Mouse (Mus musculus): ENCODE results near the gene Siah2.

Gene Siah2

DNA sequence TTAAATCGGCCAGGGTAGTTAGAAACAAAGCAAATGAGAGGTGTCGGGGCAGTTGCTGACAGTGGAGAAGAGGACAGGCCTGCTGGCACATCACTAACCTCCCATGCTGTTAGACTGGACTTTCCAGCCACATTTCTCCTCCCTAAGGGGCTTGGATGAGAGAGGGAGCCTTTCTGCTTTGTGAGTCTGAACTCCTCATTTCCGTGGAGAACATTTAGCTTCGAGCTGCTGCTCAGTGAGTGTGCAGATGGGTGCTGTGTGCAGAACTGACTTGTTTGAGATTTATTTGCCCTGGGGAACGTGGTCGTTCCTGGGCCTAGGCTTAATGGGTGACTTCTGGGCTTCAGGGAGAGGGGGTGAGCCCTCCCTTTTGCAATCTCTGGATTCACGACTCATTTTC is 3.3 kb upstream of the Siah2 start:
- no peak for DNase-seq (ENCODE audit: low read depth in 2 of 2, low spot score in 2 of 2)

DNA sequence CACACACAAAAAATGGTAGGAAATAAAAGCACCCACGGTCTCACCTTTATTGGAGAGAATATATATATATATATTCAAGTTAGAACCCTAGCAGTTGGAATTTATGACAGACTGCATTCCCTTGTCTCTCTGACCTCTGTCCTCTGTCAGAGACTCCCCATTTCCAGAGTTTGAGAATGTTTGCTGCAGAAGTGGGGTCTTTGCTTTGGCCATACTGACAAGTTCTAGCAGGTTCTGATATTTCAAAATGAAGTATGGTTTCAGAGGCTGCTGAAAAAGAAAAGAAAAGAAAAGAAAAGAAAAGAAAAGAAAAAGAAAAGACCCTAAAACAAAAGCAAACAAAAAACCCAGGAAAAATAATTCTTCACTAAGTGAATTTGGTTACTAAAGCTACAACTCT is 2.8 kb upstream of the Siah2 start:
- DNase-seq (ENCODE audit: low read depth in 2 of 2, low spot score in 2 of 2), result no peak

DNA sequence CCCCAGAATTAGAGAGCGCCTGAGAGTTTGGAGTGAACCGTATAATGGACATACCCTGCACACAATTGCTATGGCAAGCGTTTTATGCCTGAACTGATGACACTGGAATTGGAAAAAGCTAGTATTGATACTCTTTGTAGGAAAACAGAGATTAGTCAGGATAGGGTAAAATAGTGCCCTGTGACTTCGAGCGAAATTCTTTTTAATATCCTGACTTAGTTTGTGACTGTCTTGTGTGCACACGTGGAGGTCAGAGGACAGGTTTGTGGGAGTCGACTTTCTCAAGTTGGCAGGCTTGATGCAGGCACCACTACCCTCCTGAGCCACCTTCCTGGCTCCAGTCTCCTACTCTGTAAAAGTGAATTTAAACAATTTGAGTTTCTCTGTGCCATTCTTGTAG is 1.1 kb upstream of the Siah2 start:
- DNase-seq (ENCODE audit: low read depth in 2 of 2, low spot score in 2 of 2), result no peak

DNA sequence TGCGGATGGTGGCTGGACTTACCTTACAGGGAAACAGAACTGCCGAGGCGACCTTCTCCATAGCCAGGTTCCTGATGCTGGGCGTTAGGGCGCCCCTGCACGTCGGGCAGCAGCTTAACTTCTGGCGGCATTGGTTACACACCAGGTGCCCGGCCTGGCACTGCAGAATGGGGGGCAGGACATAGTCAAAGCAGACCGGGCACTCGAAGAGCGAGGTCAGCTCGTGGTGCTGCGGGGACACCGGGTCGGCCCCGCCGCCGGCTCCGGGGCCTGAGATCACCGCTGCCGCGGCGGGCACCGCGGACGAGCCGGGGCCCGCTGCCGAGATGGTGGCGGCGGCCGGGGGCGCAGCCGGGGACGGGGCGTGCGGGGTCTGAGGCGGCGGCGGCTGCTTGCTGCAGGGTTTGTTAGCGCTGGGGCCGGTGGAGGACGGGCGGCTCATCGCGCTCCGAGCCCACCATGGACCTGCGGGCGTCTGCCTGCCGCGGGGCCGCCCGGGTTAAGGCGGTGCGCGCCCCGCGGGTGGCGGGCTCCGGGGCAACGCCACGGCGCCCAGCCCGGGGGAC is 743 bp downstream of the Siah2 start:
- peak; percentile 21 to 34 for DNase-seq (ENCODE audit: low read depth in 2 of 2, low spot score in 2 of 2)

DNA sequence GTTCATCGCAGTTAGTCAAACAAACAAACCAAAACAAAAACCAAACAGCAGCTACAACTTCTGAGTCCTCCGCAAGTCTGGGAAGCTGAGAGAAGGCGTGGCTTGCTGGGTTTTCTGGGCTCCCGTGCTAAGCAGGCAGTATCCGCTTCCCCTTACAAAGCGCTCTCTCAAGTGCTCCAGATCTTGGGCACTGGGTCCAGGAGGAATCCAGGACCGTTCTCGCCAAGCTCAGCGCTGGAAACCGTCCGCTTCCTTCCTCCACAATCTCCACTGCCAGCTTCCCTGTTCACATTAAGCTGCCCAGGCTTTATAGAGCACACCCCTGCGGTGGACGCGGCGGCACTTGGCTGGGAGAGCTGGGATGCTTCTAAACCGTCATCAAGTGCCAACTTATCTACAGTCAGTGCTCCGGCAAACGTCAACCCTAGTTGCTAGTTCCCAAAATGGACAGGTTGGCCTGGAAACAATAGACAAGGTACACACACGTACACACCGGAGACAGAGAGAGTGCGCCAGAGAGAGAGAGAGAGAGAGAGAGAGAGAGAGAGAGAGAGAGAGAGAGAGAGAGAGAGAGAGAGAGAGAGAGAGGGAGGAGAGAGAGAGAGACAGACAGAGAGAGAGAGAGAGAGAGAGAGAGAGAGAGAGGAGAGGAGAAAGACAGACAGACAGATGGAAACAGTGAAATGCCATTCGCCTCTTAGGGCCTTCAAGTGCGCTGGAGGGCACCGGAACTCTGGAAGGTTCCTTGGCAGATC is 1.4 kb downstream of the Siah2 start:
- DNase-seq (ENCODE audit: low read depth in 2 of 2, low spot score in 2 of 2), result peak; percentile 15 to 41

DNA sequence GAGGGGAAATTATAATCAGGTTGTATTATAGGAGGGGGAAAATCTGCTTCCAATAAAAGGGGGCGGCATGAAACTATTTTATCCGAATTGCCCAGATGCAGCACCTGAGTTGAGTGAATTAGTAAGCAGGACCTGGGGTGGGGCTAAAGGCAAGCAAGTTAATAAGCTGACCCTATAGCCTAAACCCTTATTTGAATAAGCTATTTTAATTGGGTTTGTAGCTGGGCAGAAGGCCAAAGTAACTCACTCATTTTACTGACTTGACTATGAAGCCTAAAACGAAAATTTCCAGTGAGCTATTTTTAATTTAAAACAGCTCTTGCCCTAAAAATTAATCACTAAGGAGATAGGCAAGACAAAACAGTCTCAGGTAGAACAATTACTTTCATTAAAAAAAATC is 2.5 kb downstream of the Siah2 start:
- DNase-seq (ENCODE audit: low read depth in 2 of 2, low spot score in 2 of 2), result no peak

DNA sequence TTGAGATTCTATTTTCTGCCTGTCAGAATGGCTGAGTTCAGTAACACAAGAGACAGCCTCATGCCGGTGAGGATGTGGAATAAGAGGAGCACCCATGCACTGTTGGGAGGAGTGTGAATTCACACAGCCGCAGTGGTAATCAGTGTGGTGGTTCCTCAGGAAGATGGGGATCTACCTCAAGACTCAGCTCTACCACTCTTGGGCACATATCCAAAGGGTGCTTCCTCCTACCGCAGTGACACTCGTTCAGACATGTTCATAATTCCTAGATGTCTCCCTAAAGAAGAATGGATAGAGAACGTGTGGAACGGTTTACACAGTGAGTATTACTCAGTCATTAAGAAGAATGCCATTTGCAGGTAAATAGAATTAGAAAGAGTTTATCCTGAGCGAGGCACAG is 3.1 kb downstream of the Siah2 start:
- no peak for DNase-seq (ENCODE audit: low read depth in 2 of 2, low spot score in 2 of 2)

DNA sequence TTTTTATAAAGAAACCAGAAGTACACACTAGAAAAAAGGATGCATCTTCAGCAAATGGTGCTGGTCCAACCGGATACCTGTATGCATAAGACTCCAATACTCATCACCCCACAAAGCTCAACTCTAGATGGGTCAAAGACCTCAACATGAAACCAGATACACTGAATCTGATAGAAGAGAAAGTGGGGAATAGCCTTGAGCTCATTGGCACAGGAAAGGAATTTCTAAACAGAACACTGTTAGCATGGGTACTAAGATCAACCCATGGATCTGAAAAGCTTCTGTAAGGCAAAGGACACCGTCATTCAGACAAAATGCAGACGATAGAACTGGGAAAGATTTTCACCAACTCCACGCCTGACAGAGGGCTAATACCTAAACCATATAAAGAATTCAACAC is 3.6 kb downstream of the Siah2 start:
- DNase-seq (ENCODE audit: low read depth in 2 of 2, low spot score in 2 of 2), result no peak

DNA sequence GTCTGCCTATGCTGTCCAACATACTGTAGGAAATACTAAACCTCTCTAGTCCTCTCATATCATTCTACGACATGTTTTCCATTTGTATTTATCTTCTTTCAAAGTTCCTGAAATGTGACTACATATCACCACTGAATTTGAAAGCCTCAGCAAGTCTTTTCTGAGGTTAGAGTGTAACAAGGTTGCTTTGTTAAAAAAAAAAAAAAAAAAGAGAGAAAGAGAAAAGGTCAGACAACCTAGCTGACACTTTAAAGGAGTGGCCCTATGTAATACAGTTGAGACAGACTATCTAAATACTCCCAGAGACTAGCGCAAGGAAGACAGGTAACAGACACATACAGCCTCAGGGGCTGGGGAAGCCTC is 5.3 kb downstream of the Siah2 start:
- no peak for DNase-seq (ENCODE audit: low read depth in 2 of 2, low spot score in 2 of 2)

DNA sequence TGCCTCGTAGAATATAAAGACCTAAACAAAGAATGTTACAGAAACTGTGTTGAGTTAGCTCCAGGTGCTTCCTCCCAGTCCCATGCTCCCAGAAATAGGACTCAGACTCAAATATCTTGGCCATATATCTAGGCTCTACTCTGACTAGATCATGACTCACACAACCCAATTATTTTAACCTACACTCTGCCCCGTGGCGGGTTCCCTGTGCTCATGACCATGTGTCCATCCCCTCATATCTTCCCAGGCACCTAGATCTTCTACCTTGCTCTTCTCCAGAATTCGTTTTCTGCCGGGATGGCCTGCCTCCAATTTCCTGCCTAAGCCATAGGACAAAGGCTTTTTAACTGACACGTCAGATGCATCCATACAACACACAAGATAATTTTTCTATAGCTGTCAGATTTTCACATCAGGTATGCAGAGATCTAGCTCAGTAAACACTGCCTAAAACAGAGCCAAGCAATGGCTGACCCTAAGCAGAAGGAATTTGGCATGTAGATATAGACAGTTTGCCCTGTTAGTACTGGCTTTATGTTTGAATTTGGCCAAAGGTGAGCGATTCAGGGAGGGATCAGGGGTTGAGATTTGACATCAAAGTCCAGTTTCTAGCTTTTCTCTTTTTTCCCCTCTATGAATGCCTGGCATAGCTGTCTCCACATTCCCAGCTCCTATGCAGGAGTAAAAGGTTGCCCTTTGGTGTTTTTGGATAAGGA is 5.8 kb downstream of the Siah2 start:
- DNase-seq (ENCODE audit: low read depth in 2 of 2, low spot score in 2 of 2), result no peak

DNA sequence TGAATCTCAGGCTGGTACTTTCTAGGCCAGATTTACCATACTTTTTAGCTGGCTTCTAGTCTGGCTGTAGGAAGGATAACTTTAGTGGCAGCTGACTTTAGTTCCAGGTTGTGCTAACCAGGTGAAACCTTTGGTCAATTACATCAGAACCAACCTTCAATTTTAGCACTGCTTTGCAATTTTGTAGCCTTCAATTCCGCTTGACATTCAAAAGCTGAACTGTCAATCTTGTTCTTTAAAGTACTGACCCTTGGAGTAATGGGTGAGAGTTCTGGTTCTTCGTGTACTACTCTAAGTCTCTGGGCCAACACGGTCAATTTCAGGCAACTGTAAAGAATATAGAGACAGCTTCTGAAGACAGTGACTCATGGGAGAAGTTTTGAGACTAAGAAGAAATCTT is 6.8 kb downstream of the Siah2 start:
- DNase-seq (ENCODE audit: low read depth in 2 of 2, low spot score in 2 of 2), result no peak

DNA sequence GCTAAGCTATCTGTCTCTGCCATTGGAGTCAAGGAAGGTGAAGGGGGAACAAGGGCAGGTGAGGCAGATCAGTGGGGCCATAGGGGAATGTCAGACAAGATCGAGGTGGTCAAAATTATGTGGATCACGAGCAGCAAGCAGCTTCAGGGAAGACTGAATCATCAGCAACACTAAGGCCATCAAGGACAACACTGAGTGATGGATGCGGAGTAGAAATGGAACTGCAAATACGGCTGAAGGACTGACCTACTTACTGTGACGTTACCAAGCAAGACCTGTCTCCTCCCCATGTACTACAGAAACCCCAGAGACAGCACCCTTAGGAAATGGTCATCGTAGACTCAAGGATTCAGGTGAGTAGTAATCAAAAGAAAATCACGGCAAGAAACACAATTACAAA is 8.9 kb downstream of the Siah2 start:
- no peak for DNase-seq (ENCODE audit: low read depth in 2 of 2, low spot score in 2 of 2)

DNA sequence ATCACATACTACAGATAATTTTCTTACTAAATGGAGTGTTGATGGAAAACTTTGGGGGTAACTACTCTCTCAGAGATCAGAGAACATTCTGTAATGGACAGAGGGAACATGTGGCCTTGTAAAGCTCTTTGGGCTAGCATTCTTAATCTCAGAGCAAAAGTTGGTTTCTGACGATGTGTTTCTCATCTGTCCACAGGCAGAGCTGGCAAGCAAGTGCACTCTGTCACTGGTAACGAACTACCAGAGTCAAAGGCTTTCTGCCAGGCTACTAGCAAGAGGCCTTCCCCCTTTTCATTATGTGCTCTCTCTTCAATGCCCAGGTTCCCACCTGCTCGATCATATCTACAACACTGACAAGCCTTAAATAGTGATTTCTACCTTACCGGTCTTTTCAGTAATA is 9.9 kb downstream of the Siah2 start:
- no peak for DNase-seq (ENCODE audit: low read depth in 2 of 2, low spot score in 2 of 2)

DNA sequence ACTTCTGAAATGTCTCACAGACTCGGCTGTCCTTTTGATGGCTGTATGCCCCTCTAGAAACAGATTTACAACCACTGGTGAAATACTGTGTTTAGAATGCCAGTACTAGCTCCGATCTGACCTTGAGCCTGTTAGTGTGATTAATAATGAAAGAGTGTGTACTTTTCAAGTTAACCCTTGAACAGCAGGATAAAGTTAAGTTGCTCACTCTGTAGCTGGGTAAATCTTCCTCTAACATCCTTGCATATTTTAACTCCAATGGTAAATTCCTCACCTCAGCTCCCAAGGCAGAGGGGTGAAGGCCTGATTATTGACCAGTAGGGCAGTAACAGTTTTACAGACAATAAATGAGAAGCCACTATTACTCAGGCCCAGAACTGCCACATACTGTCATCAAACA is 10.4 kb downstream of the Siah2 start:
- no peak for DNase-seq (ENCODE audit: low read depth in 2 of 2, low spot score in 2 of 2)

DNA sequence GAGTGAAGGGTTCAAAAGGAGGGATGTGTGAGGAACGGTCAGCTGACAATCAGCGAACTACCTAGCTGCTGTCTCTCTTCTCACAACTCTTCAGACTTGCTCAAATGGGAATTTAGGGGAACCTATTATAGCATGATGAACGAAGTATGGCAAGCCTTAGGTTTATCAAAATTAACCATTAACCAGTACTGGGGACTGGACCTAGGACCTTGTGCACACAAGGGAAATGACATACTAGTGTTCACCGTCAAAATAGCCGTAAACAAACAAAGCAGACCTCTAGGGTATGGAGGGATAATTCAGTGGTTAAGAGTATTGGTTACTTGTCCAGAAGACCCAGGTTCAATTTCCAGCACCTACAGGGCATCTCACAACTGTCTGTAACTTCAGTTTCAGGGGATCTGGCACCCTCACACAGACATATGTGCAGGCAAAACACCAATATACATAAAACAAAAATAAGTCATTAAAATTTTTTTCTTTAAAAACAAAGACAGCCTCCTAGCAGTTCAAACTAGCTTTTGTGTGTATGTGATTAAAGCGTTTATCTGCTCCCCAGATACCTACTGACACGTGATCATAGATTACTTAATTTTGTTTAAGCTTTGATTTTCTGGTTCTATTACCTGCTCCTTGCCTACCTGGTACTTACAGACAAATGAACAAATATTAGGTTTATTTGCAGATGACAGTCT is 11.1 kb downstream of the Siah2 start:
- no peak for DNase-seq (ENCODE audit: low read depth in 2 of 2, low spot score in 2 of 2)

DNA sequence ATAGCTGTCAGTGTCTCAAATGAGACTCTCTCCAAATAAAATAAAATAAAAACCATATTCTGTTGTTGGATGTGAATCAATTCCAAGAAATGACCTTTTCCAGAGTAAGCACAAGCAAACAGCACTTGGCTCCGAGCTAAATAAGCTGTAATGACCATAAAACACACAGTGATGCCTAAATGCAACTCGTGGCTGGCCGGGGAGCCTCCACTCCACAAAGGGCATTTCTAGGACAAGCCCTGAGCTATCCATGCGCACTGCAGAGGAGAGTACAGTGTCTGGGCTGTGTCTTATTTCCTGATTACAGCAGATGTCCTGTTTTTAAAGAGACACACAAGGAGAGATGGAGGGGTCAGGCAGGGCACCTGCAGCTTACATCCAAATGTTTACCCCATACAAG is 12.2 kb downstream of the Siah2 start:
- DNase-seq (ENCODE audit: low read depth in 2 of 2, low spot score in 2 of 2), result no peak

DNA sequence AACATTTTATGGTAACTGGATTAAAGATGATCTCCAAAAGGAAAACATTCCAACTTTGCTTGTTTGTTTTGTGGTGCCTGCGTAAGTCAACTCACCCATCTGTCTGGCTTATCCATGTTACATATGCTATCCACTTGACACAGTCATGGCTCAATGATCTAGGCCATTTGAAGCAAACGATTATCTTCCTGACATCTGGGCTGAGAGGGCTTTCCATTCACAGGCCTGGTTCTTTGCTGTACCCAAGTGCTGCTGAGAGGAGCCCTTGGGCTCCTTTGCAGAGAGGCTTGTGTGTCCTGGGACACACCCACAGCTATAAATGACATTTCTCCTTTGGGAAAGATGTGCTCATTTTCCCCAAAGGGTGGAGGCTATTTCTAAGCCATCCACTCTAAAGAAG is 13.3 kb downstream of the Siah2 start:
- no peak for DNase-seq (ENCODE audit: low read depth in 2 of 2, low spot score in 2 of 2)

DNA sequence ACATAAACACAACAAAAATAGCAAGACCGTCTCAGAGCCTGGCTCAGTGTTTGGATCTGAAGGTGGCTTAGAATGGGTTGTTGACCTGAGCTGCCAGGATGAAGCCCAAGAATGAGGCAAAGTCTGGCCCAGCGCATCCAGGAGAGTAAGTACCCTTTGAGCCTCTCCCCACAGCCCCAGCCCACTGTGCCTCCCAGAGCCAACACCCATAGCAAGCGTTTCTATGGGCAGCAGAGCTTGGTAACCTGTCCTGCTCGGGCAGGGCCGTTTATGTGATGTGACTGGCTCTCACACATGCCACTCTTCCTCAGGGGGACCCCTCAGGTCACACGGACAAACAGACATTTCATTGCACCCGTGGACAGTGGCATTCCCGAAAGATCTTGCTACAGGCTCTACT is 13.8 kb downstream of the Siah2 start:
- no peak for DNase-seq (ENCODE audit: low read depth in 2 of 2, low spot score in 2 of 2)

DNA sequence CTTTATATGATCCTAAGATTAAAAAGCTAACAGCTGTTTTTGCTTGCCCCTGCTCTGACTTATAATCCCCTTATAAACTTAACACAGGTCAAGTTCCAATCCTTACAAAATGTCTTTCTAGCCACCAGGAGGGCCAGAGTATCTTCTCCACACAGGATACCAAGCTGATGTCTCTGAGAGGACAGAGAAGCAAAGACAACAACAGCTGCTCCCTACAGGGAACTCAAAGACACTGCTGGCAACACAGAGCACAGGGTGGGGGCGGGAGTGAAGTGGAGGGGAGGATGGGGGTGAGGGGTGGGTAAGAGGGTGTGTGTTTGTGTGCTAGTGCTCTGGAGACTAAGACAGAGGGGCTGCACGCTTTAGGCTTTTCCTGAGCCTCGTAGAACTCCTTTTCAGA is 14.6 kb downstream of the Siah2 start:
- DNase-seq (ENCODE audit: low read depth in 2 of 2, low spot score in 2 of 2), result no peak

DNA sequence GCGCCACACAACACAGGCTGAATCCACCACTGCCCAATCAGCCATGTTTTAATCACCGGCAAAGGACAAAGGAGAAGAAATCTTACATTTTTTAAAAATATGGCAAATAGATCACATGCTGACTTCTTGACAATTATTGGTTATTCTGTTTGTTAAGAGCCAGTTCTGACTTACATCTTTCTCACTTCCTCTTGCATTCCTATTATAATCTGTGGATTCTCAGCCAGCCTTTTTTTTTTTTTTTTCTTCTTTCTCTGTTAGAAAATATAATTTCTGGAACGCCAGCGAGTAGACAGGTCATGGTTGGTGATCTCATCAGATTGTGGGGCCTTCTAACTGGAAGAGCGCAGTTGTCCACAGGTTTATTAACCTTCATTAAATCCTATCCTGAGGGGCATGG is 18.9 kb downstream of the Siah2 start:
- DNase-seq (ENCODE audit: low read depth in 2 of 2, low spot score in 2 of 2), result no peak

DNA sequence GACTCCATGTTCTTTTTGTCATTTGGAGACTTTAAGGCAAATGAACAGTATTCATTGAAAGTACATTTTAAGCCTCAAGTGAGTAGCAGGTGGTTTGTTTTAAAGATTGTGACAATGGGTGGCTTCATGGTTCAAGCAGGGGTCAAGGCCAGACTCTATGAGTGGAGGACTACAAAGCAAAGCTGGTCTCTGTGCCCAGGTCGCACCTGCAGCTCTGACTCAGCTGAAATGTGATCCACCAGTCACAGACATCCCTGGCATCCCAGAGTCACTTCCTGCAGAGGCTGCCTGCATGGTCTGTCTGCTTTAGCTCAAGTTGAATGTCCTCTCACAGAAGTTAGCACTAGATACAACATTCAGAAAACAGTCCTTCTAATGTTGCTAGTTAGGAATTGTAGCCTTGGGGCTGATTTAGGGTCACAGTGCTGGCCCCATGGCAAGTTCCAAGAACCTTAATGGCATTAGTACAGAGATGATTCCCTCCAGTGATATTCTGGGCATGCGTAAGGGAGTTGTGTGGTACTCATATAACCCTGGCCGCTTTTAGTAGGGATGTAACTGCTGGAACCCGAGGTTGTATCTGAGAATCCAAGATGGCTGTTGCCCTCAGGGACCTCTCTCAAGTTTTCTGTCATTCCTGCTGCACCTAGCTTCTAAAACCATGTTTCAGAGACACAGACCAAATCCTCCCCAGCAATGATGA is 19.6 kb downstream of the Siah2 start:
- no peak for DNase-seq (ENCODE audit: low read depth in 2 of 2, low spot score in 2 of 2)

Measured in CD8-positive naive resting alpha-beta T cell, adult 2 months (primary cell).